Mouse (Mus musculus) cerebellum, adult 2 months (tissue): ENCODE results near the gene Exoc3l2. TPM values are rescaled to one million over a fixed set of nuclear protein-coding genes. Genes with fewer than 3 reads are reported as not detected.
A peak's percentile ranks its signal among the peaks of the same experiment; 100 is the strongest.

Experiments used
- DNase-seq, 2 experiments: peaks; one replicate each; pipeline ENCODE4 v3.0.0; 2021
- H3K27ac ChIP-seq: fragments of 200-500 bp; 2 replicates; pipeline ENCODE4 v1.5.1; 2012; ENCODE audit warnings: low read length, control low read depth, inconsistent platforms; ENCODE audit not compliant: insufficient read depth
- H3K27me3 ChIP-seq: fragments of 200-500 bp; 2 replicates; pipeline ENCODE4 v1.6.1; 2012; ENCODE audit warnings: inconsistent platforms, mild to moderate bottlenecking, low read length, moderate library complexity; ENCODE audit not compliant: control insufficient read depth, insufficient read depth
- H3K4me1 ChIP-seq: fragments of 200-500 bp; 2 replicates; pipeline ENCODE4 v1.6.1; 2011; ENCODE audit warnings: low read length; ENCODE audit not compliant: control insufficient read depth, insufficient read depth
- H3K4me3 ChIP-seq: fragments of 200-500 bp; replicated peaks from 2 replicates; pipeline ENCODE3; 2011; ENCODE audit warnings: mild to moderate bottlenecking, low read depth, low read length, control low read depth; ENCODE audit not compliant: insufficient read depth
- CTCF ChIP-seq: fragments of 200-500 bp; IDR thresholded peaks from 2 replicates; pipeline ENCODE4 v1.5.1; 2011; ENCODE audit warnings: low read depth, mild to moderate bottlenecking, control low read depth, low read length, moderate library complexity, borderline replicate concordance; ENCODE audit not compliant: insufficient read depth
- POLR2A ChIP-seq: fragments of 200-500 bp; IDR thresholded peaks from 2 replicates; pipeline ENCODE4 v1.6.1; 2011; ENCODE audit warnings: low read length, control low read depth, borderline replicate concordance; ENCODE audit not compliant: insufficient read depth
- WGBS: fragments of 180-500 bp; shearing (Covaris S2); methylation state at CpG from one replicate; pipeline ENCODE4 v1.1.7; 2018; 5-methylcytosine and 5-hydroxymethylcytosine counted together
- polyA plus RNA-seq: library from polyadenylated mRNA; depleted of rRNA; stranded (reverse); fragments of >200 nt; gene quantifications from 2 replicates; pipeline ENCODE4 v1.2.3, GENCODE M21; 2012

Exoc3l2 gene
- polyA plus RNA-seq, 1 experiment: 0.21 TPM

GRCm38 (mm10) chr7:19426888-19427287 lies 36.2 kb upstream of the Exoc3l2 start:
- WGBS: 84% methylated on average over 6 of the region's 6 CpGs
- Histone ChIP-seq H3K27ac (no peak overlapping the region), H3K4me3 (no peak overlapping the region), H3K27me3 (no peaks in the 10 kb centered on the region), H3K4me1 (no peaks in the 10 kb centered on the region)
- TF ChIP-seq POLR2A (no peak), CTCF (no peak)
- DNase-seq: no peak

DNA sequence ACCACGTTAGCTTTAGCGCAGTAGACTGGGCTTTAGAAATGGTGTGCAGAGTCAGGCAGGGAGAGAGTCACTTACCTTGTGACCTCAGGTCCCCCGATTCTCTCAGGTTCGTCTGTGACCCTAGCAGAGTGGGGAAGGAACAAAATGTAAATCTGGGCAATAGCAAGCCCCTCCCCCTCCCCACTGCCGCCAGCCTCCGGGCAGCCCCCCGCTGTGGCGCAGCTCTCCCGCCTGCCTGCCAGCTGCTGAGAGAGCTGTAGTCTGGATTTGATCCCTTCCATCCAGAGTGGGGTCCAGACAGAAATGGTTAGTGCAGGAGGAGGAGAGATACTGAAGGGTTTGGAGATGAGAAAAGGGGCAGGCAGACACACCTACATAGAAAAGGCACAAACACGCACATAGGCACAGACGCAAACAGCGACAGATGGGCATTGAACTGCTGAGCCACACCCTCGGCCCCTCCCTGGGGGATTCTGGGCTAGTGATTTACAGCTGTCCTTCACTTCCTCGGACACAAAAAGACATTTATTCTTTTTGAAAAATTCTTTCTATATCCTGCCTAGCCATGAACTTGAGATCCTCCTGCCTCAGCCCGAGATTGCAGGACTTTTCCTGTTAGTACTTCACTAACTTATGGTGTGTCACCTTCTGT lies 35.0 kb upstream of the Exoc3l2 start:
- 42% methylated on average over 15 of the region's 15 CpGs for WGBS
- Histone ChIP-seq H3K27me3 (no peaks in the 10 kb centered on the region), H3K27ac (no peak overlapping the region), H3K4me1 (no peaks in the 10 kb centered on the region), H3K4me3 (no peak overlapping the region)
- TF ChIP-seq CTCF (no peak), POLR2A (no peak)
- DNase-seq: no peak

DNA sequence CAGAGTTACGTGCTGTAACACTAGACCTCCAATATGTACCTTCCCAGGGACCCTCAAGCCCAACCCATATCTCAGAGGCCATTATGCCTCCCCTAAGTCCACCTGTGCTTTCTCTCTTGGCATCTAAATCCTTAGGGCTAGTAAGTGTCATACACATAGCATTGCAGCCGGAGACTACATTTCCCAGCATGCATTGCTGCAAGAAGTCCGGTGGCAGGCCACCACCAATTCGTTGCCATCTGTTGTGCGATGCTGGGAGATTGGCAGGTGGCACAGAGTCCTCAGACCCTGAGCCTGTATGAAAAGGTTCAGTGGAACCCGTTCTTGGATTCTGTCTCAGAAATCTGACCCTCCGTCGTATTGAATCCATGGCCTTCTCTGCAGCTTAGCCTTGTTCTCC lies 33.4 kb upstream of the Exoc3l2 start:
- DNase-seq: peak; percentile 51 to 63
- Histone ChIP-seq H3K27me3 (no peaks in the 10 kb centered on the region), H3K27ac (no peak overlapping the region), H3K4me3 (no peak overlapping the region), H3K4me1 (no peaks in the 10 kb centered on the region)
- TF ChIP-seq POLR2A (no peak), CTCF (no peak)
- 32% methylated on average over 8 of the region's 8 CpGs for WGBS

DNA sequence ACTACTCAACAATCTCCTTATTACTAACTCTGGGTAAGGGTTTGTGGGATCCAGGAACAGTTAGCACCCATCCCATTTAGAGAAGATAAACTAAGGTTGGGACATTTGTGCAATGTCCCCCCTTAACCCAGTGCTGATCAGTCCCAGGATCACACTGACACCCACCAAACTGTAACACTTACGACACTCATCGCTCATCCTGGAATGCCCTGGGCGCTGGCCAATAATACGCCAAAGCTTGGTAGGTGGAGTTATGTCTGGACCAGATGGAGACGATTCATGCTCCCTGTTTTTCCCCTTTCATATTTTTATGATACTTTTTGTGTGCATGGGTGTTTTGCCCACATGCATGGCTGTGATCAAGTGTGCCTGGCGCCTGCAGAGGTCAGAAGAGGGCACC lies 32.7 kb upstream of the Exoc3l2 start:
- 56% methylated on average over 6 of the region's 6 CpGs for WGBS
- H3K4me3 ChIP-seq: no peak overlapping the region
- TF ChIP-seq POLR2A: no peak
- TF ChIP-seq CTCF: no peak
- no peaks in the 10 kb centered on the region for H3K27me3 ChIP-seq
- no peak overlapping the region for H3K27ac ChIP-seq
- no peaks in the 10 kb centered on the region for H3K4me1 ChIP-seq
- DNase-seq: no peak

DNA sequence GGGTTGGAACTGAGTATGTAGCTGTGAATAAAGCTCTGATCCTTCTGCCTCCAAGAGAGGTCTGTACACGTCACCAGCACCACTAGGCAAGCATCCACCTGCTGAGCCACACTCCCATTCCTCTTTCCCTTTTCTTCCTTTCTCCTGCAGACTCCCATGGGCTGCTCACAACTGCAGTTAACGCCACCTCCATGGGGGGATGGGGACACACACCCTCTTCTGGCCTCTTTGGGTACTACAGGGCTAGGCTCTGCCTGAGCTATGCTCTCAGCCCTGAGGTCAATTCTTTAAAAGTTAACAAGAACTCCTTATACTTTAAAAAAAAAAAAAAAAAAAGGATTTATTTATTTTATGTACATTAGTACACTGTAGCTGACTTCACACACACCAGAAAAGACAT lies 30.7 kb upstream of the Exoc3l2 start:
- no peaks in the 10 kb centered on the region for H3K27me3 ChIP-seq
- peak; percentile 25; the same call in 1 of the 2 replicates for TF ChIP-seq CTCF
- TF ChIP-seq POLR2A: no peak
- 95% methylated on average over 2 of the region's 2 CpGs for WGBS
- H3K4me1 ChIP-seq: no peaks in the 10 kb centered on the region
- no peak overlapping the region for H3K27ac ChIP-seq
- no peak for DNase-seq
- H3K4me3 ChIP-seq: no peak overlapping the region

DNA sequence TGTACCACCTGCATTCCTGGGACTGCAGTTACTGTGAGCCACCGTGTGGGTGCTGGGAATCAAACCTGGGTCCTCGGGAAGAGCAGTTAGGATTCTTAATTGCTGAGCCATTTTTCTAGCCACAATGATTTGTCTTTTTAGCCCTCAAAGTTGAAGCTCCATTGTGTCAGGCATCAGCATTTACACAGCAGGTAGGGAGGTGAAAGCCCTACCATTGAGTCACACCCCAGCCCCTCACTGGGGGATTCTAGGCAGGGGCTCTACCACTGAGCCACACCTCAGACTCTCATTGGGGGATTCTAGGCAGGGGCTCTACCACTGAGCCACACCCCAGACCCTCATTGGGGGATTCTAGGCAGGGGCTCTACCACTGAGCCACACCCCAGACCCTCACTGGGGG lies 26.9 kb upstream of the Exoc3l2 start:
- H3K4me1 ChIP-seq: no peaks in the 10 kb centered on the region
- H3K4me3 ChIP-seq: no peak overlapping the region
- H3K27me3 ChIP-seq: no peaks in the 10 kb centered on the region
- TF ChIP-seq CTCF (no peak), POLR2A (no peak)
- no peak overlapping the region for H3K27ac ChIP-seq
- WGBS: 96% methylated on average over 2 of the region's 2 CpGs
- DNase-seq: no peak

- Histone ChIP-seq H3K4me3 (no peak overlapping the region), H3K4me1 (no peaks in the 10 kb centered on the region), H3K27ac (no peak overlapping the region), H3K27me3 (no peaks in the 10 kb centered on the region)
- TF ChIP-seq POLR2A: no peak
- TF ChIP-seq CTCF: no peak
- DNase-seq: no peak
- 88% methylated on average over 9 of the region's 9 CpGs for WGBS
Measured at GRCm38 (mm10) chr7:19437048-19437447, 26.1 kb upstream of the Exoc3l2 start.

DNA sequence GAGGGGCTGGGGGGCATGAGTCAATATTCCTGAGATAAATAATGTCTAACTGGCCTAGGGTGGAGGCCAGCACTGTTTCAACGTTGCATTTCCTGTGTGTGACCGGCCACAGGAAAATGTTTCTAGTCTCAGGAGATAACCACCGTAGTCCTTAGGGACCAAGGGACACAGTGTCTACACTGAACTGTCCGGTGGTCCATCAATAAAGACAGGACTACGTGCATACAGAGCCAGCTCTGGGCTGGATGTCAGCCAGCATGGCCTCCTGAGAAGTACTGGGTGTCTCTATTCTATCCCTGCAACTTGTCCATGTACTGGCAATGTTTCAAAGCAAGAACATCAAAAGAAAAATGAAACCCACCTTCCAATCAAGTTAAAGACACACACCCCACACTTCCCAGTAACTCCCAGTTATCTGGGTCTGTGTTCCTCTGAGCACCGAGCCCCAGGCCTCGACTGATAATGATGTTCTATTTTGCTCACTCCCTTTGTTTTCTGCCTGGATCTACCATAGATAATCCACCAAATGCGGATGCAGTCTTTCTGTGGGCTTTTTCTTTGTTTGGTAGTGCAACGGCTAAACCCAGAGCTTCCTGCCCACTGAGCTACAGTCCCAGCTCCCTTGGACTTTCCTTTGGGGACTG lies 21.6 kb upstream of the Exoc3l2 start:
- H3K27me3 ChIP-seq: no peaks in the 10 kb centered on the region

More for the DNA sequence above, 21.6 kb upstream of the Exoc3l2 start:
- no peak for DNase-seq
- no peak overlapping the region for H3K4me3 ChIP-seq
- H3K4me1 ChIP-seq: no peaks in the 10 kb centered on the region; the same call in 1 of the 2 replicates
- TF ChIP-seq CTCF: no peak
- no peak for TF ChIP-seq POLR2A
- 71% methylated on average over 9 of the region's 9 CpGs for WGBS
- H3K27ac ChIP-seq: no peak overlapping the region
